Mouse (Mus musculus) kidney, adult 2 months (tissue): ENCODE measurements around the gene Setdb1. TPM values are rescaled to one million over a fixed set of nuclear protein-coding genes. Genes with fewer than 3 reads are reported as not detected.
"Not testable (repeated sequence)": the region's sequence is repeated elsewhere in the genome, so short reads cannot be mapped to it uniquely, and the experiment has no call there.

Source experiments
- DNase-seq: peaks from one replicate; pipeline ENCODE4 v3.0.0; 2021
- H3K27ac ChIP-seq: fragments of 200-500 bp; 2 replicates; pipeline ENCODE4 v1.5.1; 2012; ENCODE audit warnings: low read depth, low read length, control low read depth, inconsistent platforms; ENCODE audit not compliant: insufficient read depth
- H3K27me3 ChIP-seq: fragments of 200-500 bp; replicated peaks from 2 replicates; pipeline ENCODE4 v1.6.1; 2012; ENCODE audit warnings: mild to moderate bottlenecking, moderate library complexity, low read length, inconsistent platforms; ENCODE audit not compliant: control insufficient read depth, insufficient read depth
- H3K36me3 ChIP-seq: fragments of 200-500 bp; 2 replicates; pipeline ENCODE4 v1.6.1; 2012; ENCODE audit warnings: mild to moderate bottlenecking, moderate library complexity, low read length, inconsistent platforms; ENCODE audit not compliant: control insufficient read depth, insufficient read depth
- H3K4me1 ChIP-seq: fragments of 200-500 bp; 2 replicates; pipeline ENCODE4 v1.6.1; 2011; ENCODE audit warnings: low read length; ENCODE audit not compliant: control insufficient read depth, insufficient read depth
- H3K4me3 ChIP-seq: fragments of 200-500 bp; 2 replicates; pipeline ENCODE4 v1.5.1; 2011; ENCODE audit warnings: mild to moderate bottlenecking, low read depth, low read length, control low read depth; ENCODE audit not compliant: insufficient read depth
- CTCF ChIP-seq: fragments of 200-500 bp; conservative IDR thresholded peaks from 2 replicates; pipeline ENCODE4 v1.5.1; 2011; ENCODE audit warnings: low read depth, mild to moderate bottlenecking, control low read depth, low read length, moderate library complexity, mixed read lengths; ENCODE audit not compliant: insufficient read depth, insufficient read length
- POLR2A ChIP-seq: fragments of 200-500 bp; IDR thresholded peaks from one replicate; pipeline ENCODE4 v1.6.1; 2011; ENCODE audit warnings: low read depth, low read length, control low read depth
- WGBS: fragments of 180-500 bp; shearing (Covaris S2); methylation state at CpG from one replicate; pipeline ENCODE4 v1.1.7; 2018; 5-methylcytosine and 5-hydroxymethylcytosine counted together
- polyA plus RNA-seq: library from polyadenylated mRNA; depleted of rRNA; stranded (reverse); fragments of >200 nt; gene quantifications from 2 replicates; pipeline ENCODE4 v1.2.3, GENCODE M21; 2012; rRNA removed

Setdb1 gene
- 11.4 and 11.6 TPM in 2 replicates for polyA plus RNA-seq

DNA sequence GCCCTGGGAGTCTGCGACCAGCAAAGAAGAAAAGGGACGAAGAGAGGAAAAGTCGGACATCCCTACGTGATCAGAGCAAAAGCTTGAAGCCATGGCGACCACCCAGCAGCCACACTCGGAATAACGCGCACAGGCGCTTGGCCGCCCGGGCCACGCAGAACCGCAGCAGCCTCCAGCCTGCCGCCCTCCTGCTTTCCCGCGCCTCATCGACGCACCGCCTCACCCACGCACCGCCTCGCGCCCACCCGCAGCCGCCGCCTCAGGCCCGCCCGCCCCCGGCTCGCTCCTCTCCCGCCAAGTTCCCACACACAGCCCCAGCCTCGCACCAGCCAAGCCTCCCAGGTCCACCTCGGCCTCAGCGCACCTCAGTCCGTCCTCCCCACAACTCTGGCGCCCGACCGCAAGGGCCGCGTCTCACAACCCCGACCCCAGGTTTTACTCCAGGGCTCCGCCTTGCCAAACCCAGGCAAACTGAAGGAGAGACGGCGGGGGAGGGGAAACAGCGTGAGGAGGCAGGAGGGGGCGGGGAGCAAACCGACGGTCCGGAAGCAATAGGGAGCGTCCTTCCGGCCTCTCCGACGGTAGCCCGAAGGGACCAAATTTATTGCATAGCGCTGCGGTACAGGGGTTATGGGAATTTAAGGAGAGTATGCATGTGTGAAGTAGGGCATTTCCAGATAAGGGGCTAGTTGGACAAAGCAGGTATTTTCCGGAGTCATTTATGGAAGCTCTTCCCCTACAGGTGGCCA lies at the start of gene Setdb1:
TSS of gene Setdb1 (minus strand) at position 502 of the 749 bp plus-strand sequence.
- not testable (repeated sequence) for H3K4me1 ChIP-seq, H3K27ac ChIP-seq, H3K36me3 ChIP-seq, H3K27me3 ChIP-seq
- peak within 1 kb of the TSS; percentile 76 for H3K4me3 ChIP-seq
- peak; percentile 96 for DNase-seq
- WGBS = under 1% methylated on average over 36 of the region's 57 CpGs

GRCm38 (mm10) chr3:95402741-95403140 lies 45.7 kb upstream of the Setdb1 start, which contains the start of gene 4930558C23Rik:
TSS of gene 4930558C23Rik (minus strand) at chr3:95402841.
- no peak for TF ChIP-seq POLR2A
- TF ChIP-seq CTCF = no peak
- no peak for DNase-seq
- 95% methylated on average over 3 of the region's 3 CpGs for WGBS
- no peak within 1 kb of the TSS for H3K27ac ChIP-seq
- H3K4me1 ChIP-seq = no peaks in the 10 kb centered on the region
- no peaks in the 10 kb centered on the region for H3K36me3 ChIP-seq
- H3K4me3 ChIP-seq = no peak within 1 kb of the TSS
- no peaks in the 10 kb centered on the region for H3K27me3 ChIP-seq

- no peak for TF ChIP-seq POLR2A
- peak; percentile 58 for TF ChIP-seq CTCF
- H3K36me3 ChIP-seq = no peaks in the 10 kb centered on the region
- H3K27ac ChIP-seq = no peak overlapping the region
- peak; percentile 54 for DNase-seq
- no peaks in the 10 kb centered on the region for H3K27me3 ChIP-seq
- no peaks in the 10 kb centered on the region for H3K4me1 ChIP-seq
- 58% methylated on average over 4 of the region's 4 CpGs for WGBS
- no peak overlapping the region for H3K4me3 ChIP-seq
Observed at GRCm38 (mm10) chr3:95394385-95394784, 37.4 kb upstream of the Setdb1 start.

GRCm38 (mm10) chr3:95385401-95386075 lies 28.5 kb upstream of the Setdb1 start:
- Histone ChIP-seq H3K36me3 (no peaks in the 10 kb centered on the region), H3K27me3 (no peaks in the 10 kb centered on the region), H3K27ac (no peak overlapping the region), H3K4me1 (no peaks in the 10 kb centered on the region), H3K4me3 (no peak overlapping the region)
- TF ChIP-seq CTCF = no peak
- TF ChIP-seq POLR2A = no peak
- 82% methylated on average over 5 of the region's 5 CpGs for WGBS
- no peak for DNase-seq

DNA sequence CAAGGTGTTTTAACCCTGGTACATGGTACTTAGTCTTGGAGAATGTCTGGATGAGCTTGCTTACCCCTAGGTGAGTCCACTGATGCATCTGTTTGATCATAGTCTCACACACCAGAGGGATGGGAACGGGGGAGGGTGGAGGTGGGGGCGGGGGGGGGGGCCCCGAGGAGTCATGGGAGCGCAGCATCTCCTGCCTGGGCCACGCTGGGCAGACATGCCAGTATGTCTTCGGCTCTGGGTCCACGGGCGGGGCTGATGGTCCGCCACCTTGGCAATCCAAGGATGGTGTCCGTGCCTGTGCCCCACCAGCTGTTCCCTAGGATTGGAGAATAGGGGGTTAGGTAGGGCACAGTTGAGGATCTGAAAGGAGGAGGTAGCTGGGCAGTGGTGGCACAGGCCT lies 16.2 kb upstream of the Setdb1 start:
- WGBS = 87% methylated on average over 10 of the region's 10 CpGs
- TF ChIP-seq CTCF (no peak), POLR2A (no peak)
- H3K4me1 ChIP-seq = no peaks in the 10 kb centered on the region
- H3K27ac ChIP-seq = no peak overlapping the region
- no peaks in the 10 kb centered on the region for H3K36me3 ChIP-seq
- no peak for DNase-seq
- no peaks in the 10 kb centered on the region for H3K27me3 ChIP-seq
- H3K4me3 ChIP-seq = no peak overlapping the region

- Histone ChIP-seq H3K4me3 (no peak overlapping the region), H3K36me3 (no peaks in the 10 kb centered on the region), H3K27me3 (no peaks in the 10 kb centered on the region), H3K27ac (no peak overlapping the region), H3K4me1 (no peaks in the 10 kb centered on the region)
- TF ChIP-seq CTCF = no peak
- no peak for DNase-seq
Observed at GRCm38 (mm10) chr3:95370101-95370500, 13.1 kb upstream of the Setdb1 start.

GRCm38 (mm10) chr3:95360276-95360675 lies 3.3 kb upstream of the Setdb1 start:
- not testable (repeated sequence) for DNase-seq, H3K27ac ChIP-seq, H3K4me3 ChIP-seq, H3K36me3 ChIP-seq, H3K27me3 ChIP-seq, H3K4me1 ChIP-seq
- 62% methylated on average over 3 of the region's 3 CpGs for WGBS
